Mouse (Mus musculus) embryo, embryonic 11.5 days (tissue): ENCODE measurements around the gene Csrnp1.

Experiments
- DNase-seq: peaks from one replicate; pipeline ENCODE4 v3.0.0-alpha.2; 2012; ENCODE audit warnings: low read depth, low spot score

The Csrnp1 gene

GRCm38 (mm10) chr9:119978151-119978810 is 6.2 kb downstream of the Csrnp1 start:
- DNase-seq = no peak

- DNase-seq = no peak
Measured at GRCm38 (mm10) chr9:119977557-119978060, 6.8 kb downstream of the Csrnp1 start.

GRCm38 (mm10) chr9:119976704-119977556 is 7.5 kb downstream of the Csrnp1 start:
- DNase-seq = no peak

- DNase-seq = no peak
Measured at GRCm38 (mm10) chr9:119975286-119975685, 9.2 kb downstream of the Csrnp1 start.

- DNase-seq = no peak
Measured at GRCm38 (mm10) chr9:119974609-119975008, 9.8 kb downstream of the Csrnp1 start.

- no peak for DNase-seq
Measured at GRCm38 (mm10) chr9:119973869-119974520, 10.5 kb downstream of the Csrnp1 start.

GRCm38 (mm10) chr9:119973281-119973680 is 11.2 kb downstream of the Csrnp1 start:
- DNase-seq = no peak

- no peak for DNase-seq
Measured at GRCm38 (mm10) chr9:119972582-119972981, 11.9 kb downstream of the Csrnp1 start.

- DNase-seq = no peak
Measured at GRCm38 (mm10) chr9:119972166-119972565, 12.3 kb downstream of the Csrnp1 start.

GRCm38 (mm10) chr9:119970763-119971656 is 13.4 kb downstream of the Csrnp1 start:
- DNase-seq = no peak

- no peak for DNase-seq
Measured at GRCm38 (mm10) chr9:119970221-119970620, 14.2 kb downstream of the Csrnp1 start.

GRCm38 (mm10) chr9:119969811-119970210 is 14.6 kb downstream of the Csrnp1 start:
- no peak for DNase-seq

GRCm38 (mm10) chr9:119966221-119966910 is 18.1 kb downstream of the Csrnp1 start:
- no peak for DNase-seq

- no peak for DNase-seq
Measured at GRCm38 (mm10) chr9:119965186-119965585, 19.3 kb downstream of the Csrnp1 start.

GRCm38 (mm10) chr9:119964206-119964605 is 20.3 kb downstream of the Csrnp1 start:
- DNase-seq = no peak

- peak; percentile 52 for DNase-seq
Measured at GRCm38 (mm10) chr9:119962987-119963667, 21.3 kb downstream of the Csrnp1 start.

- DNase-seq = no peak
Measured at GRCm38 (mm10) chr9:119962216-119962615, 22.2 kb downstream of the Csrnp1 start.

- no peak for DNase-seq
Measured at GRCm38 (mm10) chr9:119958835-119959234, 25.6 kb downstream of the Csrnp1 start.

GRCm38 (mm10) chr9:119951388-119951787 is 33.1 kb downstream of the Csrnp1 start:
- DNase-seq = no peak

GRCm38 (mm10) chr9:119950434-119950833 is 34.0 kb downstream of the Csrnp1 start:
- no peak for DNase-seq
